11 mouse cellular contexts compared by ENCODE assay signal in genomic region chr9:58489865-58490165, GRCm38 (mm10). TPM values are rescaled to one million over a fixed set of nuclear protein-coding genes. Genes with fewer than 3 reads are reported as not detected.
DNase-seq lines count a peak whose midpoint lies in the region; ATAC-seq and TF ChIP-seq lines count a peak whose summit lies in the region.
"Had no signal": no experiment of that assay in that cellular context is flagged by ENCODE, and none has a peak within 500 bp of the region (broad histone marks: within the 10 kb centered on the region; RNA-seq: fewer than 3 reads in every experiment).

No protein-coding gene starts in this region.

- H3K9me3 ChIP-seq in lung, postnatal 0 days (ENCODE audit: low read length): no peaks in the 10 kb centered on the region
- H3K9me3 ChIP-seq in limb, embryonic 12.5 days: no peaks in the 10 kb centered on the region
- H3K9me3 ChIP-seq in stomach, embryonic 16.5 days (replicated peaks; ENCODE audit: control insufficient read depth, low read length): no peaks in the 10 kb centered on the region

- no peak for ATAC-seq in lung, postnatal 0 days
- ATAC-seq in limb, embryonic 12.5 days (ENCODE audit: insufficient number of reproducible peaks, insufficient read depth, low FRiP score, low TSS enrichment, low read depth): no peak
- no peak for ATAC-seq in stomach, embryonic 16.5 days (ENCODE audit: insufficient read depth, low FRiP score)

- no peaks in the 10 kb centered on the region for H3K36me3 ChIP-seq in lung, postnatal 0 days (ENCODE audit: insufficient read depth, low read length)
- H3K36me3 ChIP-seq in limb, embryonic 12.5 days: no peaks in the 10 kb centered on the region; the same call in 1 of the 2 replicates
- no peaks in the 10 kb centered on the region for H3K36me3 ChIP-seq in stomach, embryonic 16.5 days (ENCODE audit: control insufficient read depth, insufficient read depth, low read length)

- H3K4me1 ChIP-seq in lung, postnatal 0 days (ENCODE audit: insufficient read depth, low read depth, low read length): no peaks in the 10 kb centered on the region
- peaks cover 36% of the 10 kb centered on the region for H3K4me1 ChIP-seq in limb, embryonic 12.5 days (replicated peaks)
- 0 out of 2 replicates have a peak, but pooled peaks cover 5% of the 10 kb centered on the region for H3K4me1 ChIP-seq in stomach, embryonic 16.5 days (ENCODE audit: control insufficient read depth, insufficient read depth, low read length)

- peaks cover 7% of the 10 kb centered on the region for H3K27me3 ChIP-seq in lung, postnatal 0 days (replicated peaks; ENCODE audit: insufficient read depth, low read length)
- peaks cover 37% of the 10 kb centered on the region for H3K27me3 ChIP-seq in limb, embryonic 12.5 days
- peaks cover 12% of the 10 kb centered on the region; the same call in 1 of the 2 replicates for H3K27me3 ChIP-seq in stomach, embryonic 16.5 days (ENCODE audit: control insufficient read depth, insufficient read depth, low read length)

- H3K4me3 ChIP-seq in lung, postnatal 0 days (ENCODE audit: low read depth, low read length): no peak overlapping the region
- H3K4me3 ChIP-seq in limb, embryonic 12.5 days (replicated peaks): peak overlapping the region; percentile 69
- H3K4me3 ChIP-seq in stomach, embryonic 16.5 days (replicated peaks; ENCODE audit: low read length): no peak overlapping the region
- H3K4me3 ChIP-seq: erythroblast, embryonic 14.5 days had no signal

- no peak for TF ChIP-seq CTCF in lung, postnatal 0 days (IDR thresholded peaks at IDR 0.05)

- no peak for TF ChIP-seq EP300 in lung, postnatal 0 days (IDR thresholded peaks at IDR 0.05)

- no peak overlapping the region for H3K9ac ChIP-seq in lung, postnatal 0 days (replicated peaks; ENCODE audit: low read depth)
- peak overlapping the region; percentile 90 for H3K9ac ChIP-seq in limb, embryonic 12.5 days (replicated peaks)
- peak overlapping the region; percentile 53 for H3K9ac ChIP-seq in stomach, embryonic 16.5 days (ENCODE audit: low read length)

- H3K27ac ChIP-seq in lung, postnatal 0 days (ENCODE audit: low read length): no peak overlapping the region
- H3K27ac ChIP-seq in limb, embryonic 12.5 days: no peak overlapping the region
- no peak overlapping the region for H3K27ac ChIP-seq in stomach, embryonic 16.5 days (ENCODE audit: low read length)

- H3K4me2 ChIP-seq in lung, postnatal 0 days (replicated peaks; ENCODE audit: low read depth, low read length): 0 out of 2 replicates have a peak overlapping the region, but pooled peaks have one; percentile 11
- H3K4me2 ChIP-seq in limb, embryonic 12.5 days: peak overlapping the region; percentile 97
- peak overlapping the region; percentile 95 for H3K4me2 ChIP-seq in stomach, embryonic 16.5 days (ENCODE audit: low read depth, low read length)

- DNase-seq in gastrocnemius, postnatal 25 days: peak; percentile 14
- no peak for DNase-seq in gastrocnemius, adult 18-20 months (ENCODE audit: low spot score)
- DNase-seq in lung, postnatal 0 days (ENCODE audit: low spot score): no peak
- no peak for DNase-seq in lung, postnatal 14 days
- no peak for DNase-seq in left cerebral cortex, postnatal 4 days
- DNase-seq in c-Kit-positive CD71-positive TER-119-positive erythroid progenitor cells, embryonic 14.5 days (ENCODE audit: low spot score): no peak
- DNase-seq: B cell, adult 2 months had no signal

- intact Hi-C loops in left cerebral cortex, postnatal 4 days (cut with DNase I): loop anchor here (10.0 kb wide), 1 partner anchor 145 kb away; no protein-coding TSS in a partner anchor

- 13% methylated on average over 7 of the region's 7 CpGs for WGBS in lung, postnatal 0 days
- 6% methylated on average over 7 of the region's 7 CpGs for WGBS in limb, embryonic 12.5 days
- 20% methylated on average over 7 of the region's 7 CpGs for WGBS in stomach, embryonic 16.5 days

RNA-seq across cellular contexts. Expression of gene Insyn1, which starts 1.4 kb away (rescaled TPM):
- total RNA-seq in gastrocnemius, postnatal 25 days (2021): 10 to 100 TPM; 11.1 to 12.3 TPM
- total RNA-seq in gastrocnemius, adult 18-20 months (2021): 10 to 100 TPM; 24.5 to 31.0 TPM
- polyA plus RNA-seq in lung, postnatal 0 days (2015; fragmentation: Nextera tagmentation; extraction: Ambion mirVana): 1.0 and 1.2 TPM in 2 replicates
- 4.6 and 5.5 TPM in 2 replicates for polyA plus RNA-seq in limb, embryonic 12.5 days (2016; fragmentation: Nextera tagmentation; extraction: Ambion mirVana)
- polyA plus RNA-seq in stomach, embryonic 16.5 days (2015; fragmentation: Nextera tagmentation; extraction: Ambion mirVana): 0.32 and 0.77 TPM in 2 replicates
- 10 to 100 TPM; 81.2 to 83.5 TPM for total RNA-seq in left cerebral cortex, postnatal 4 days (2021)
- total RNA-seq: megakaryocyte progenitor cell, adult 5-6 weeks had no signal
- polyA plus RNA-seq: erythroblast, embryonic 14.5 days had no signal

Comparison
In these comparisons a context has a peak if more than half of its experiments do, and no peak if none do; other contexts are left out.
1. H3K4me2 ChIP-seq: peak in every context shown above with its lines; median percentile 97 in limb, embryonic 12.5 days; 95 in stomach, embryonic 16.5 days; 11 in lung, postnatal 0 days.